Mouse (Mus musculus): ENCODE measurements at regions not wholly inside any gene's neighbourhood (a gene's known extent, or its start where the extent isn't known, plus 50 kb on each side); places are given as distances from the start of the nearest gene placed in this dataset.
A peak's percentile ranks its signal among the peaks of the same experiment; 100 is the strongest.

DNA sequence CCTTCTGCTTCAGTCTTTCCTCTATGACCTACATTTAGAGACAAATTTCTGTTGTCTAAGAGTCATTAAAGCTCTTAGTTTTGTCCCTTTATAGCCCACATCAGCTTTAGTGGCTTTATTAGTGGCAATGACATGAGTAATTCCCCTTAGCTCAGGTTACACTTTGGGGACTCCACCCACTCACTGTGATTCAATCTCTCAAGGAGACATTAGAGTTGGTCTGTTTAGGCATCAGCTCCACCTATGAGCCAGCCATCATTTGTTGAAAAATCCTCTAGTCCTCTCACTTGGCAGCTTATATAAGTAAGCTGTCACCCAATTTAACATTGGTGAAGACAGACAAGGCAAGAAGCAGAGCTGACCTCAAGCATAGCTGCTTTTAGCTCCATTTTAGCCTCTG, 151.3 kb upstream of the Impad1 start:
- no peak for DNase-seq (ENCODE audit: low spot score in 2 of 2)
- intact Hi-C loops (cut with DNase I), result no loop called here

DNA sequence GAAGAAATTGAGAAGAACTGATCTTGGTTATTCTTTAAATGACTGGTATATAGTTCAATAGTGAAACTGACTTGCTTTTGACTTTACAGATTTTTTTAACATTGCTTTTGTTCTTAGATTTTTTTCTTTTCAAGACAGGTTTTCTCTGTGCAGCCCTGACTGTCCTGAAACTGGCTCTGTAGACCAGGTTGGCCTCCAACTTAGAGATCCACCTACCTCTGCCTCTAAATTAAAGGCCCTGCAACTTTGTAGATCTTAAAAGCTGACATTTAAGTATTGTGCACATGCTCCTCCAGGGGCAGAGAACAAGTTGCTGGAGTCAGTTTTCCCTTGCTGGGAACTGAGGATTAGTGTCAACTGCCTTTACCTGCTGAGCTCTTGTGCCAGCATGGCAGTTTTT, 132.6 kb upstream of the Impad1 start:
- DNase-seq (ENCODE audit: low spot score in 2 of 2), result no peak
- intact Hi-C loops (cut with DNase I), result no loop called here

DNA sequence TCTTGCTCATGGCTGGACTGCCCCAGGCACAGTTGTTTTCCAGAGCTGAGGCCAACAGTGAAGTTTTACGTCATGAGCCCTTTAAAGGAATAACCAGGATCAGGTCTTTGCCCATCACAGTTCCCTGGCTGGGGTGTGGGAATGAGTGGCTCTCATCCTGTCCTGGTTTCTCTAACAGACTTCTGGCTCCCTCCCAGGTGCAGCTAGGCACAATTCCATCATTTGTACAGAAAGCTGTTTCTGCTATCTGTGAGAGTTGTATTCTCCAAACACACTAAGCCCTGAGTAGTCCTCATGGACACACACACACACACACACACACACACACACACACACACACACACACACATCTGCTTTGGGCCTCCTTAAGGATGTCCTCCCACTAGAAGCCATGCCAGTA, 127.1 kb upstream of the Impad1 start:
- intact Hi-C loops (cut with DNase I), result no loop called here
- DNase-seq (ENCODE audit: low spot score in 2 of 2), result peak in 1 of 2 experiments; percentile 8

DNA sequence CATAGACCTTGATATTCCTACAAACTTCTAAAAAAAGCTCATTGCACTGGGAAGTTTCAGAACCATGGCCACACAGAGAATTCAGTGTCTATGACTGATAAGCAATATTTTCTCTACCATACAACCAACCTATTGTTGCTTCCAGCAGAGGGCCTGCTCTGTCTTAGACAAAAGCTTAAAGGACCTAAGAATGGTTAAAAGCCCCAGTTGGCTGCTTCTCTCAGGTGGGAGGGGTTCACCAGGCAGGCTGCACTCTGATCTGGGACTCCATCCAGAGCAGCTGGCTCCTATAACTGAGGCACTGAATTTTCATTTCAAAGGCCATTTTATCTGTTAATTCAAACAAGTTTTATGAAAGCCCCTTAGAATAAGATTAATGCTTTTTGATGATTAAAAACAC, 82.1 kb upstream of the Impad1 start:
- intact Hi-C loops (cut with DNase I), result no loop called here
- DNase-seq (ENCODE audit: low spot score in 2 of 2), result peak in 1 of 2 experiments; percentile 5

DNA sequence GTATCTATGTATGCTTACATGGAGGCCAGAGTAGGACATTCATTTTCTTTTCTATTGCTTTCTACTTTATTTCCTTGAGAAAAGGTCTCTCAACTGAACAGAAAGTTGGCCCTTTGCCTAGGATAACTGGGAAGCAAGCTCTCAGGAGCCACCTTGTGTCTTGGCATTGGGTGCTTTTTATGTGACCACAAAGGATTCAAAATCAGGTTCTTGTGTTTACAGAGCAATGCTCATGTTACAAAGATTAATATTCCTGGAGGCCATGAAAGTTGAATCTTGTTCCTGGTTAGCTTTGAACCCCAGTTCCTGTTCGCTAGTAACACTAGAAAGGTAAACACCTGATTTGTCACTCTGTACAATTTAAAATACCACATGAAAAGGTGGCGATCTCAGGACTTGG, 65.2 kb upstream of the Impad1 start:
- no peak for DNase-seq (ENCODE audit: low spot score in 2 of 2)
- intact Hi-C loops (cut with DNase I), result no loop called here

All from left cerebral cortex, postnatal 25 days (tissue).